Mouse (Mus musculus) layer of hippocampus, postnatal 25 days (tissue): ENCODE measurements around the gene Cep152. TPM values are rescaled to one million over a fixed set of nuclear protein-coding genes. Genes with fewer than 3 reads are reported as not detected.

Experiments
- DNase-seq, 2 experiments: peaks; one replicate each; pipeline ENCODE4 v3.0.0; 2022; ENCODE audit warnings: mixed read lengths in 2 of 2, low spot score in 1 of 2; ENCODE audit errors: extremely low spot score in 1 of 2
- total RNA-seq, 2 experiments: library from RNA; stranded (reverse); gene quantifications; 2 replicates each; pipeline ENCODE4 v1.2.3; 2021

Cep152 gene
- total RNA-seq: 1 to 10 TPM; 2.7 to 3.5 TPM

DNA sequence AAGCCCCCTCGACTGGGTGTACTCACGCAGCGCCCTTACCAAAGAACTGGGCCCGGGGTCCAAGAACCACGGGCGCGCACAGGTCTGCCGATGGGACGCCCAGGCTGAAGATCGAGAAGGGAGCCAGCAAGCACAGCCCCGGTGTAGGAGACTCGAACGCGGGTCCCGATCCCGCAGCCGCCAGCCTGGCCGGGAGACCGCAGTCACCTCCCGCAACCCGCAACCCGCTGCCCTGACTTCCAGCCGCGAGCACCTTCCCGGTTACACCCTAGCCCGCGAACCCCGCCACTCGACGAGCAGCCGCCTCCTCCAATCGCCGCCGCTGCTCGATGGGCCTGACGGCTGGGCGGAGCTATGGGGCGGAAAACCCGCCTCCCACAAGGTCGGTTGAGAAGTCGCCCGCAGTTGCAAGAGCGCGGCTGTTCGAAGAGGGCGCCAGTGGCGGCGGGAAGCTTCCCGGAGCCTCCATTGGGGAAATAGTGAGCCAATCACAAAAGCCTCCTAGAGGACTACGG, at the start of gene Cep152:
Cep152 (minus strand) TSS at position 277 of the 515 bp plus-strand sequence.
- peak; percentile 87 to 88 for DNase-seq

GRCm38 (mm10) chr2:125672957-125673631, 48.2 kb upstream of the Cep152 start, which contains the start of gene Eid1:
Eid1 (plus strand) TSS chr2:125673095.
- peak; percentile 75 to 76 for DNase-seq

DNA sequence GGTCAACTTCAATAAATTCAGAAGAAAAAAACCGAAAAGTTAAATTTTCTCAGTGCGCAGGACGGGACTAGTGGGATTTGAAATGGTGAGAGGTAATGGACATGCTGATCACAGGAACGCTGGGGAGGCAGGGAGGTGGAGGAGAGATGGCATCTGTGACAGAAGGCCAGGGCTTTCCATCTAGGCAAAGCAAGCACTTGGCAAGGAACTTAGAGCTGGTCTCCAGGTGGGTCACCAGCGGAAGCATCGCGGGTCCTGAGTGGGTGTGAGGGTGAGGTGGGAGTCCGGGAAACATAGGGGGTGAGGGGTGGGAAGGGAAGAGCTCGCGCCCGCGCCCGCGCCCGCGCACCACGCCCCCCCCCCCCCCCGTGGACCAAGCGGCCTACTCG, 47.6 kb upstream of the Cep152 start:
- DNase-seq: no peak

- DNase-seq: no peak
Measured at GRCm38 (mm10) chr2:125670846-125671245, 45.9 kb upstream of the Cep152 start.

GRCm38 (mm10) chr2:125667721-125668120, 42.8 kb upstream of the Cep152 start:
- DNase-seq: no peak

GRCm38 (mm10) chr2:125667184-125667583, 42.3 kb upstream of the Cep152 start:
- no peak for DNase-seq

- DNase-seq: no peak
Measured at GRCm38 (mm10) chr2:125666668-125667067, 41.8 kb upstream of the Cep152 start.

DNA sequence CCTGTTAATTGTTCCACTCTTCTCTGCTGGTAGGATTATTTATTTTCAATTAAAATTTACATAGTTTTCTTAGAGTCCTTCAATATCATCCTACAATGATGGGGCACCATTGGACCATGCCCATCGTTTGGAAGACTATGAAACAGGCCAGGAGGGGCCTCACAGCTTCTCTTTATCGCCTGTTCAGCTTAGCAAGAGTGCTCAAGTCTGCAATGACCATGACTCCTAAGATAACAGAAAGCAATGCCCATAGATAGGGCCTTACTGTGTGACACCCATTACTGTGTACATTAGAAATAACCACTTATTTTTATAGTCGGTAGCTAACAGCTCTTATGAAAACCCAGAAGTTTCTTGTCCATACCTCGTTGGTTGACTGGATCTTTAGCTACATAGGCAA, 41.0 kb upstream of the Cep152 start:
- no peak for DNase-seq

DNA sequence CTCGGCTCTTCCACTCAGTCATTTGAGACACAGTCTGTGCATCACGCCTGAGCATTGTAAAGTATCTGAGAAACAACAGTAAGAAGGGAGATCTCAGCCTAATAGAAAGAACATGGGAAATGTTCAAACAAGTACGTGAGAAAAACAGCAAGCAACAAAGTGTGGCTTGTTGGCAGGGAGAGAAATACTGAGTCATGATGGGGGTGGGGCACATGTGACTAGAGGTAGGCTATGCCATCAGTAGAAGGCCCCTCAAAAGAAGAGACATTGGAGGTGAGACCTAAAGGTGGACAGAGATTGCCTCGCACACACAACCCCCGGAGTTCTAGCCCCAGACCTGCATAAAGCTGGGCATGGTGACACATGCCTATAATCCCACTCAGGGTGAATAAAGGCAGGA, 40.3 kb upstream of the Cep152 start:
- no peak for DNase-seq

GRCm38 (mm10) chr2:125662517-125662916, 37.6 kb upstream of the Cep152 start:
- no peak for DNase-seq

- DNase-seq: no peak
Measured at GRCm38 (mm10) chr2:125661156-125661555, 36.2 kb upstream of the Cep152 start.

DNA sequence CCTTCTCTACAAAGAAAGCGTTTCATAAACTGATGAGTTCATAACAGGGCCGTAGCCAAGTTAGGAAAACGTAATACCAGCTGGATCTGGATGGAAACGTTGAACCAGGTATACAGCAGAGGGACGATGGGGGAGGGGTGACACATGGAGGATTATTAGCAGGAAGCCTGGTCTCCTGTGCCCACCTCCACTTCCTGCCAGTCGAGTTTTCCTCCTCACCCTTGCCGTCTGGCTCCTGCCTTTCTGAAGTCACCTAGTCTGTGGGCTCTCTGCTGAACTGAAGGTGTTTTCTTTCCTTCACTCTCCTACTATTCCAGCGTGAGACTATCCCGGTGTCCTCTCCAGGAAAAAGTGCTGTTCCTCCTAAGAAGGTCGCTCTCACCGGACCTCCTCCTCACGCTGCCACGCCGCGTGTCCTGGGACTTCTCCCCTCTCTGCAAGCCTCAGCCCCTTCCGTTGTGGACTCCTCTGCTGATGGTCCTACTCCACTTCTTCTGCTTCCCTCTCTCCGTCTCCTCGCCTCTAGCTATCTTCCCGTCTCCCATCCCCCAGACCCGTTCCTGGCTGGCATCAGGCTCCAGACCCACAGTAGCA, 35.7 kb upstream of the Cep152 start:
- no peak for DNase-seq

GRCm38 (mm10) chr2:125659823-125660536, 35.1 kb upstream of the Cep152 start:
- peak in 1 of 2 experiments; percentile 69 for DNase-seq

GRCm38 (mm10) chr2:125655391-125655790, 30.5 kb upstream of the Cep152 start:
- DNase-seq: no peak

GRCm38 (mm10) chr2:125653286-125653685, 28.4 kb upstream of the Cep152 start:
- DNase-seq: no peak

GRCm38 (mm10) chr2:125651563-125651962, 26.6 kb upstream of the Cep152 start:
- DNase-seq: no peak

DNA sequence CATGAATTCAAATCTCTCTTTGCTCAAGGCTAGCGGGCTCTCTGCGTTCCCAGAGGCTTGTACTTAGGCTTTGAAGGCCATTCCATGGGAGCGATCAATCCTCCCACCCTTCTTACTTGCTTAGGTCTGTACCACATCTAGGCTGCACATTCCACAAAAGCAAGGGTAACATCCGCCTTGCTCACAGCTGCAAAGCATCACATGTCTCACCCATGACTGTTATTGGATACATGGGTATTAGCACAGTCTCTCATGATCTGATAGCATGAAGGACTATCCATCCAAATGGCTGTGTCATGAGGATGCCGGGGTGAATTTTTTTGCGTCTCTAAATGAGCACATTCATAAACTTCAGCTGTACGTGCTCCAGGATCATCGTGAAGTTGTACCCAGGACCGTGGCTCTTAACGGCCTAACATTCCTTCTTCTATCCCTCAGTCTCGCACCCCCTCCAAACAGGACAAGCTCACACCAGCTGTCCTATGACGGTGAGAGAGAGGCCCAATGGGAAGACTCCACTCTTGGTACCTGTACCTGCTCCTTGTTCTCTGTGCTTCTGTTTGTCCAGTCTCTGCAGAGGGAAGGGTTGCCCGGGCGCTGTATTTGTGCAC, 25.9 kb upstream of the Cep152 start:
- DNase-seq: no peak

- DNase-seq: no peak
Measured at GRCm38 (mm10) chr2:125650038-125650437, 25.1 kb upstream of the Cep152 start.

DNA sequence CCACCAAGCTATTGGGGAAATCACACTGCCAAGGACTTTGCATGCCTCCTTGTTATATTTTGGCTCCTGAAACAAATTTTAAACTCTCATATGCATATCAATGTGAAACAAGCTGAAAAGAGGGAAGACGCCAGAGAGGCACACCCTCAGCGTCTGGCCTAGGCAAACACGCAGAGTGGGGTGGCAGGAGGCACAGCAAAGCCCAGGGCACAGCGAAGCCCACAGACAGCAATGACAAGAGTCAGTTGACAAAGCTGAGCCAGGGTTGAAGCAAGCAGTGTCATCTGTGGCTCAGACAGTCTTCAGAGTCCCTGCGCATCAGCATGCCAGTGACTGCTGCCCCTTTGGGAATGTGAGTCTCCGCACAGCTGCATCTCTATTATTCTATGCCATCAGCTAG, 20.0 kb upstream of the Cep152 start:
- no peak for DNase-seq

- DNase-seq: no peak
Measured at GRCm38 (mm10) chr2:125637331-125637730, 12.4 kb upstream of the Cep152 start.

GRCm38 (mm10) chr2:125630010-125630409, 5.1 kb upstream of the Cep152 start:
- DNase-seq: no peak
